Mouse (Mus musculus): ENCODE data around the gene Kctd20. TPM values are rescaled to one million over a fixed set of nuclear protein-coding genes. Genes with fewer than 3 reads are reported as not detected.
A peak's percentile ranks its signal among the peaks of the same experiment; 100 is the strongest.

Kctd20 gene
- polyA plus RNA-seq (2015; fragmentation: Nextera tagmentation; extraction: Ambion mirVana) = 99.9 and 103 TPM in 2 replicates

- H3K4me3 ChIP-seq = peak within 1 kb of the TSS; percentile 79
- 0 out of 2 replicates have a peak, but pooled peaks cover 4% of the 10 kb centered on the region for H3K36me3 ChIP-seq
- H3K27ac ChIP-seq = peak within 1 kb of the TSS; percentile 98
- peak within 1 kb of the TSS; percentile 94 for H3K9ac ChIP-seq
- WGBS = under 1% methylated on average over 74 of the region's 80 CpGs
- peaks cover 21% of the 10 kb centered on the region for H3K4me1 ChIP-seq
- peak within 1 kb of the TSS; percentile 85 for H3K4me2 ChIP-seq
- no peaks in the 10 kb centered on the region for H3K27me3 ChIP-seq
- 0 out of 2 replicates have a peak, but pooled peaks cover 4% of the 10 kb centered on the region for H3K9me3 ChIP-seq
- peak; percentile 88 for ATAC-seq (ENCODE audit: insufficient number of reproducible peaks, insufficient read depth, low FRiP score, low TSS enrichment, low read depth)
Observed at GRCm38 (mm10) chr17:28951831-28952799, at the start of gene Kctd20. TSS of gene Kctd20 (plus strand) at chr17:28951950.

- no peak overlapping the region for H3K4me3 ChIP-seq
- H3K4me2 ChIP-seq = no peak overlapping the region
- H3K27ac ChIP-seq = no peak overlapping the region
- H3K36me3 ChIP-seq = no peaks in the 10 kb centered on the region
- no peak overlapping the region for H3K9ac ChIP-seq
- H3K27me3 ChIP-seq = peaks cover 17% of the 10 kb centered on the region
- peaks cover 18% of the 10 kb centered on the region for H3K4me1 ChIP-seq
- WGBS = 30% methylated on average over 23 of the region's 23 CpGs
- ATAC-seq (ENCODE audit: insufficient number of reproducible peaks, insufficient read depth, low FRiP score, low TSS enrichment, low read depth) = no peak
- no peaks in the 10 kb centered on the region for H3K9me3 ChIP-seq
Observed at GRCm38 (mm10) chr17:28904546-28905376, 47.0 kb upstream of the Kctd20 start.

- peaks cover 18% of the 10 kb centered on the region for H3K4me1 ChIP-seq
- no peaks in the 10 kb centered on the region for H3K9me3 ChIP-seq
- H3K9ac ChIP-seq = no peak overlapping the region
- no peak overlapping the region for H3K4me2 ChIP-seq
- H3K27ac ChIP-seq = no peak overlapping the region
- no peak for ATAC-seq (ENCODE audit: insufficient number of reproducible peaks, insufficient read depth, low FRiP score, low TSS enrichment, low read depth)
- whole genome bisulfite sequencing = 66% methylated on average over 13 of the region's 13 CpGs
- H3K4me3 ChIP-seq = no peak overlapping the region
- H3K36me3 ChIP-seq = no peaks in the 10 kb centered on the region
- peaks cover 24% of the 10 kb centered on the region for H3K27me3 ChIP-seq
Observed at GRCm38 (mm10) chr17:28905377-28905916, 46.3 kb upstream of the Kctd20 start.

- no peaks in the 10 kb centered on the region for H3K9me3 ChIP-seq
- peaks cover 25% of the 10 kb centered on the region for H3K27me3 ChIP-seq
- H3K4me2 ChIP-seq = no peak overlapping the region
- H3K36me3 ChIP-seq = no peaks in the 10 kb centered on the region
- H3K4me3 ChIP-seq = no peak overlapping the region
- ATAC-seq (ENCODE audit: insufficient number of reproducible peaks, insufficient read depth, low FRiP score, low TSS enrichment, low read depth) = no peak
- no peak overlapping the region for H3K27ac ChIP-seq
- H3K9ac ChIP-seq = no peak overlapping the region
- 76% methylated on average over 7 of the region's 7 CpGs for WGBS
- peaks cover 18% of the 10 kb centered on the region for H3K4me1 ChIP-seq
Observed at GRCm38 (mm10) chr17:28907959-28908358, 43.8 kb upstream of the Kctd20 start.

- Histone ChIP-seq H3K27ac (no peak overlapping the region), H3K9me3 (no peaks in the 10 kb centered on the region), H3K4me1 (peaks cover 17% of the 10 kb centered on the region), H3K4me2 (peak overlapping the region; percentile 62), H3K9ac (peak overlapping the region; percentile 66), H3K36me3 (no peaks in the 10 kb centered on the region), H3K27me3 (peaks cover 25% of the 10 kb centered on the region), H3K4me3 (peak overlapping the region; percentile 34)
- 6% methylated on average over 29 of the region's 29 CpGs for WGBS
- ATAC-seq (ENCODE audit: insufficient number of reproducible peaks, insufficient read depth, low FRiP score, low TSS enrichment, low read depth) = no peak
Observed at GRCm38 (mm10) chr17:28909252-28909941, 42.4 kb upstream of the Kctd20 start.

- no peak for ATAC-seq (ENCODE audit: insufficient number of reproducible peaks, insufficient read depth, low FRiP score, low TSS enrichment, low read depth)
- peak overlapping the region; percentile 62 for H3K4me2 ChIP-seq
- WGBS = 17% methylated on average over 7 of the region's 7 CpGs
- no peak overlapping the region for H3K9ac ChIP-seq
- H3K4me3 ChIP-seq = peak overlapping the region; percentile 34; the same call in 1 of the 2 replicates
- H3K4me1 ChIP-seq = peaks cover 10% of the 10 kb centered on the region
- peaks cover 25% of the 10 kb centered on the region for H3K27me3 ChIP-seq
- H3K36me3 ChIP-seq = no peaks in the 10 kb centered on the region
- no peaks in the 10 kb centered on the region for H3K9me3 ChIP-seq
- H3K27ac ChIP-seq = no peak overlapping the region
Observed at GRCm38 (mm10) chr17:28910139-28910538, 41.6 kb upstream of the Kctd20 start.

- 77% methylated on average over 5 of the region's 5 CpGs for WGBS
- Histone ChIP-seq H3K4me2 (no peak overlapping the region), H3K36me3 (no peaks in the 10 kb centered on the region), H3K4me1 (peaks cover 7% of the 10 kb centered on the region), H3K9ac (no peak overlapping the region), H3K27ac (no peak overlapping the region), H3K4me3 (no peak overlapping the region), H3K9me3 (no peaks in the 10 kb centered on the region), H3K27me3 (peaks cover 22% of the 10 kb centered on the region)
- ATAC-seq (ENCODE audit: insufficient number of reproducible peaks, insufficient read depth, low FRiP score, low TSS enrichment, low read depth) = no peak
Observed at GRCm38 (mm10) chr17:28913200-28913599, 38.5 kb upstream of the Kctd20 start.

GRCm38 (mm10) chr17:28913940-28914339 lies 37.8 kb upstream of the Kctd20 start:
- peaks cover 7% of the 10 kb centered on the region for H3K4me1 ChIP-seq
- H3K9me3 ChIP-seq = no peaks in the 10 kb centered on the region
- H3K36me3 ChIP-seq = no peaks in the 10 kb centered on the region
- no peak overlapping the region for H3K9ac ChIP-seq
- H3K27me3 ChIP-seq = peaks cover 16% of the 10 kb centered on the region
- no peak overlapping the region for H3K4me3 ChIP-seq
- no peak overlapping the region for H3K4me2 ChIP-seq
- WGBS = 81% methylated on average over 6 of the region's 6 CpGs
- no peak overlapping the region for H3K27ac ChIP-seq
- no peak for ATAC-seq (ENCODE audit: insufficient number of reproducible peaks, insufficient read depth, low FRiP score, low TSS enrichment, low read depth)

GRCm38 (mm10) chr17:28915060-28915628 lies 36.6 kb upstream of the Kctd20 start, which contains the start of gene 4930539E08Rik:
TSS of gene 4930539E08Rik (minus strand) at chr17:28915324.
- no peaks in the 10 kb centered on the region for H3K36me3 ChIP-seq
- no peaks in the 10 kb centered on the region for H3K4me1 ChIP-seq
- H3K4me2 ChIP-seq = no peak within 1 kb of the TSS
- WGBS = 51% methylated on average over 12 of the region's 12 CpGs
- no peak for ATAC-seq (ENCODE audit: insufficient number of reproducible peaks, insufficient read depth, low FRiP score, low TSS enrichment, low read depth)
- H3K27me3 ChIP-seq = peaks cover 4% of the 10 kb centered on the region
- H3K4me3 ChIP-seq = no peak within 1 kb of the TSS
- no peaks in the 10 kb centered on the region for H3K9me3 ChIP-seq
- H3K27ac ChIP-seq = no peak within 1 kb of the TSS
- no peak within 1 kb of the TSS for H3K9ac ChIP-seq

GRCm38 (mm10) chr17:28916520-28916919 lies 35.2 kb upstream of the Kctd20 start:
- Histone ChIP-seq H3K27ac (no peak overlapping the region), H3K4me2 (no peak overlapping the region), H3K9me3 (no peaks in the 10 kb centered on the region), H3K36me3 (no peaks in the 10 kb centered on the region), H3K4me1 (no peaks in the 10 kb centered on the region; the same call in 1 of the 2 replicates), H3K27me3 (no peaks in the 10 kb centered on the region), H3K9ac (no peak overlapping the region), H3K4me3 (no peak overlapping the region)
- no peak for ATAC-seq (ENCODE audit: insufficient number of reproducible peaks, insufficient read depth, low FRiP score, low TSS enrichment, low read depth)
- 79% methylated on average over 1 of the region's 1 CpGs for WGBS

Data from embryonic facial prominence, embryonic 13.5 days (tissue).